Mouse (Mus musculus): ENCODE measurements around the gene Glod4. TPM values are rescaled to one million over a fixed set of nuclear protein-coding genes. Genes with fewer than 3 reads are reported as not detected.
"Not testable (repeated sequence)": the region's sequence is repeated elsewhere in the genome, so short reads cannot be mapped to it uniquely, and the experiment has no call there.

The Glod4 gene
- polyA plus RNA-seq, 1 experiment from 2014 or later: 129 TPM

GRCm38 (mm10) chr11:76217390-76217800 is 26.1 kb downstream of the Glod4 start, which contains the start of the genes Dbil5 and Gemin4:
Gene Dbil5, plus strand, starts transcription at chr11:76217608.
Gene Gemin4, minus strand, starts transcription at chr11:76217664.
- H3K36me3 ChIP-seq (ENCODE audit: poor library complexity, severe bottlenecking): peaks cover 40% of the 10 kb centered on the region
- peak within 1 kb of the TSS; percentile 84 for H3K4me3 ChIP-seq
- WGBS: under 1% methylated on average over 34 of the region's 35 CpGs
- peak within 1 kb of the TSS; percentile 90 for H3K27ac ChIP-seq
- H3K4me2 ChIP-seq: peak within 1 kb of the TSS; percentile 85
- H3K9ac ChIP-seq: peak within 1 kb of the TSS; percentile 93
- H3K9me3 ChIP-seq (replicated peaks): no peaks in the 10 kb centered on the region
- ATAC-seq: peak; percentile 99
- no peaks in the 10 kb centered on the region for H3K27me3 ChIP-seq
- H3K4me1 ChIP-seq: peaks cover 14% of the 10 kb centered on the region

- Histone ChIP-seq H3K9me3 (replicated peaks) (no peaks in the 10 kb centered on the region), H3K4me3 (peak overlapping the region; percentile 84), H3K27ac (peak overlapping the region; percentile 90), H3K36me3 (ENCODE audit: poor library complexity, severe bottlenecking) (peaks cover 43% of the 10 kb centered on the region), H3K4me1 (peaks cover 14% of the 10 kb centered on the region), H3K9ac (peak overlapping the region; percentile 93), H3K4me2 (peak overlapping the region; percentile 85), H3K27me3 (no peaks in the 10 kb centered on the region)
- peak; percentile 44 for ATAC-seq
- 2% methylated on average over 33 of the region's 33 CpGs for WGBS
Observed at GRCm38 (mm10) chr11:76216681-76217389, 26.7 kb downstream of the Glod4 start.

DNA sequence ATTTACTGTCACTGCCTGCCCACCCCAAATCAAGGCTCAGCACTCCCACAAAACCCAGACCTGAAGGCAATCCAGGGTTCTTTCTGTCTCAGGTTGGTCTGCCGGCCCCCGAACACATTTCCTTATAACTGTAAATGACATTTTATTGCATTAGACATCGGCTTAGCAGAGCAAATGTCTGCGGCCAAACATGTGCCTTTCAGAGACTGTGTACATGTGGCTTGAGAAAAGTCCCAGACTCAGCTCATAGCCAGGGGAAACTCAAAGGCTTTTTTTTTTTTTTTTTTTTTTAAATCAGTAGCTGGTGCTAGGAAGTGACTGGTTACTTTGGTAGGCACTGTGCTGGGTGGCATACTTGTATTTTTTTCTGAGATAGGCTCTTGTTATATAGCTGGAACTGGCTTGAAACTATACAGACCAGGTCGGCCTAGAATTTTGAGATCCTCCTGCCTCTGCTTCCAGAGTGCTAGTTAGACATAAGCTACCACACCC is 27.4 kb downstream of the Glod4 start:
- peak overlapping the region; percentile 90; the same call in 1 of the 2 replicates for H3K27ac ChIP-seq
- no peak overlapping the region for H3K9ac ChIP-seq
- H3K9me3 ChIP-seq (replicated peaks): no peaks in the 10 kb centered on the region
- H3K4me2 ChIP-seq: peak overlapping the region; percentile 85
- peaks cover 44% of the 10 kb centered on the region for H3K36me3 ChIP-seq (ENCODE audit: poor library complexity, severe bottlenecking)
- H3K4me1 ChIP-seq: peaks cover 14% of the 10 kb centered on the region
- H3K27me3 ChIP-seq: no peaks in the 10 kb centered on the region
- peak overlapping the region; percentile 84 for H3K4me3 ChIP-seq
- no peak for ATAC-seq
- WGBS: 95% methylated on average over 5 of the region's 5 CpGs

DNA sequence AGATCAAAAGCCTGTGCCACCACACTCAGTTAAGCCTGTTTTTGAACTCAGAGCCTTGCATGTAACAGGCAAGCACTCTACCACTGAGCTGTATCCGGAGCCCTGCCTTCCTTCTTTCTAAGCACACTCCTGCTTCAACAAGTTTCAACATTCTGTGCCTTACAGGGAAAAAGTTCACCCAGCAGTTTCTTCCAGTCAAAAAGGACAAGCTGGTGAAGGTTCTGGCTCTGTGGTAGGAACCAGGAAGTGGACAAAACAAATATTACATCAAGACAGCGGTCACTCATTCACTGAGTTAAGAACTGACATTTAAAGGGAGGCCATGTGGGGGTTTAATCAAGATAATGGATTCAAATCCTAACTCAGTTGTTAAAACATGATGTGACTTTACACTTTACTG is 28.5 kb downstream of the Glod4 start:
- Histone ChIP-seq H3K4me2 (no peak overlapping the region), H3K36me3 (ENCODE audit: poor library complexity, severe bottlenecking) (peaks cover 45% of the 10 kb centered on the region), H3K4me3 (no peak overlapping the region), H3K27me3 (no peaks in the 10 kb centered on the region), H3K9me3 (replicated peaks) (no peaks in the 10 kb centered on the region), H3K4me1 (peaks cover 14% of the 10 kb centered on the region), H3K27ac (no peak overlapping the region), H3K9ac (no peak overlapping the region)
- ATAC-seq: no peak
- 97% methylated on average over 2 of the region's 2 CpGs for WGBS

DNA sequence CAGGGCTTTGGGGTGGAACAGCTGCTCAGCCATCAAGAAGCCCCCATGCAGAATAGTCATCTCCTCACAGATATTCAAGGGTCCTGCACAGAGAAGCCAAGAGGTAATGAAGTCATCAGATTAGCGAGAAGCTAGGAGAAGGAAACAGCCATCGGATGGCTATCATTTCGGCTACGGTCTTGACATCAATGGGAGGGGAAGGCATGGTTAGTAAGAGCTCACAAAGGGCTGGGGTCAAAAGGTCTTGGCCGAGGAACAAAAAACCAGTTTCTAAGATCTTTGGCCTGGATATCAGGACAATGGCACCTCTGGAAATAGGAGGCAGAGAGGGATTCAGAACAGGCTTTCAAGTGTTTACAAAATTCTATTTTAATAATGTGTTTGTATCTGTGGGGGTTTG is 29.7 kb downstream of the Glod4 start:
- Histone ChIP-seq H3K36me3 (ENCODE audit: poor library complexity, severe bottlenecking) (peaks cover 50% of the 10 kb centered on the region), H3K9ac (no peak overlapping the region), H3K27ac (no peak overlapping the region), H3K4me3 (no peak overlapping the region), H3K4me1 (peaks cover 14% of the 10 kb centered on the region), H3K9me3 (replicated peaks) (no peaks in the 10 kb centered on the region), H3K27me3 (no peaks in the 10 kb centered on the region), H3K4me2 (no peak overlapping the region)
- no peak for ATAC-seq
- WGBS: 29% methylated on average over 5 of the region's 5 CpGs

- H3K4me1 ChIP-seq; H3K9me3 ChIP-seq (replicated peaks); H3K4me3 ChIP-seq; H3K4me2 ChIP-seq; H3K9ac ChIP-seq; H3K27me3 ChIP-seq; ATAC-seq; H3K27ac ChIP-seq: not testable (repeated sequence)
- H3K36me3 ChIP-seq (ENCODE audit: poor library complexity, severe bottlenecking): peaks cover 72% of the 10 kb centered on the region
- WGBS: 96% methylated on average over 5 of the region's 6 CpGs
Observed at GRCm38 (mm10) chr11:76211595-76211994, 31.9 kb downstream of the Glod4 start.

DNA sequence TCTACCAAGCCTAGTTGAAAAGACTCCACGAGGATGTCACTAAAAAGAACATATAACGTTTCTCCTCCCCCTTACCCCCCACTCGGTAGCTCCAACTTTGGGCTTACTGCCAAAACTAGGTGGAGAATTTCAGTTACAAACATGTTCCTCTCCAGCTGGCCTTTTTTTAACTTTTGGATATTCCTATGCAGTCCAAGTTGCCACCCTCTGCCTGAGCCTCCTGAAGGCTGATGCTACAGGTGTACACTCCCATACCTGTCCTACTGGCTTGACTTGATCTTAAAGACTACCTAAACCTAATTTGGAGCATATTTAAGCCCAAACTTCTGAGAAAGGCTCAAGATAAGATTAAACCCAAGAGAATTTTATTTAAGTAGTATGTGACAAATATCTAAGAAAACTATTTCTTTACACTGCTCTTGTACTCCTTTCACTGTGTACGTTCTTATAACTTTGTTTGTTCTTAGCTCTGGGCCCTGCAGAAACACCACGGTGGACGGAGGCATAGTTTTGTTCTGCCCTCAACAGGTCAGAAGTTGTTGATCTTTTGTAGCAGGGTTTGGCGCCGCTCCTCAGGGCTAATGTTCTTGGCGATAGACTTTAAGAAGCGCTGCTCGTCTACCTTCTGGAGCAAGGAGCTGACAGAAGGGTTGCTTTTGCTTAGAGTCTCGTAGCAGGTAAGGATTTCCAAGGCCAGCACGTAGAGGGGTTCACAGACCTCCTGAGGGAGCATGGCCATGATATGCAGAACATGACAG is 33.1 kb downstream of the Glod4 start:
- no peak overlapping the region for H3K9ac ChIP-seq
- H3K27me3 ChIP-seq: no peaks in the 10 kb centered on the region
- H3K27ac ChIP-seq: no peak overlapping the region
- H3K9me3 ChIP-seq (replicated peaks): no peaks in the 10 kb centered on the region
- H3K4me2 ChIP-seq: no peak overlapping the region
- peaks cover 82% of the 10 kb centered on the region for H3K36me3 ChIP-seq (ENCODE audit: poor library complexity, severe bottlenecking)
- H3K4me3 ChIP-seq: no peak overlapping the region
- no peaks in the 10 kb centered on the region for H3K4me1 ChIP-seq
- 89% methylated on average over 13 of the region's 13 CpGs for WGBS
- no peak for ATAC-seq

- no peak overlapping the region for H3K4me3 ChIP-seq
- WGBS: 90% methylated on average over 5 of the region's 5 CpGs
Observed at GRCm38 (mm10) chr11:76206793-76207192, 36.7 kb downstream of the Glod4 start.

DNA sequence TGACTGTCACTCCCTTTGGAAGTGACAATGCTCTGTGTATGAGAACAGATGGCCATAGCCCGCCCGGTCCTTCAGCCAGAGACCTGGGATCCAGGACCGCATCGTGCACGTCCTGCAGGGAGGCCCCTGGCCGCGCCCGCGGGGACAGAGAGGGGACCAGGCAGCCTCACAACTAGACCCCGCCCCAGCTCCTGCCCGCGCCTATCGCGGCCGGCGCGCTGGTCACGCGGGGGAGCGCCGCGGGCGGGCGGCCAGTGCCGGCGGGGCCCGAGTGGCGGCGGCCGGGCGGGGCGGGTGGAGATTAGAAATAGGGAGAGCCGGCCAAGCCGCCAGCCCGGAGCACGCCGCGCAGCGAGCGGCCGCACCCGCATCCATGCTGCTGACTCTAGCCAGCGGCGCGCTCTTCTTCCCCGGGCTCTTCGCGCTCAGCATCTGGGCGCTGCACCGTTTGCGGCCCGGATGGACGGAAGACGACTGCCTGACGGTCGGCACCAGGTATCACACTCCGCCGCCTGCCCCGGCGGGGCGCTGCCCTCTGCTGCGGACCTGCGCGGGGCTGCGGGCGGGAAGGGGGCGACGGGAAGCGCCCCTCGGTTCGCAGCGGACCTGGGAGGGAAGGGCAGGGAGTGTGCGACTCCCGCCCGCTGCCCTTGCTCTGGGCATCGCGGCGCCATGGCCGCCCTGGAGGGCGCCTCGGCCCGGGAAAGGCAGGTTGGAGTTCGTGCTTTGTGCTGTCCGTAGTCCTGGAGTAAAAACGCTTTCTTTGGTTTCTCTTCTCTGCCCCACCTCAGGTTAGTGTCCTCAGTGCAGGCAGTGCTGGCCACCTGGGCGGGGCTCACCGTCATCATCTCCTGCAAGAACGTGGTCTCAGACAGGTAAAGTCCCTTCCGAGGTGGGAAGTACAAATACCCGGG is 41.5 kb downstream of the Glod4 start:
- H3K27ac ChIP-seq: peak overlapping the region; percentile 75
- peaks cover 16% of the 10 kb centered on the region for H3K4me1 ChIP-seq
- no peaks in the 10 kb centered on the region for H3K9me3 ChIP-seq (replicated peaks)
- ATAC-seq: peak; percentile 98
- H3K9ac ChIP-seq: peak overlapping the region; percentile 96
- H3K4me2 ChIP-seq: peak overlapping the region; percentile 69
- peak overlapping the region; percentile 91 for H3K4me3 ChIP-seq
- peaks cover 19% of the 10 kb centered on the region for H3K36me3 ChIP-seq (ENCODE audit: poor library complexity, severe bottlenecking)
- H3K27me3 ChIP-seq: no peaks in the 10 kb centered on the region
- under 1% methylated on average over 80 of the region's 90 CpGs for WGBS

More at GRCm38 (mm10) chr11:76206793-76207192, 36.7 kb downstream of the Glod4 start:
- H3K4me2 ChIP-seq: no peak overlapping the region
- H3K9me3 ChIP-seq (replicated peaks): no peaks in the 10 kb centered on the region
- no peak overlapping the region for H3K27ac ChIP-seq
- no peak overlapping the region for H3K9ac ChIP-seq
- H3K36me3 ChIP-seq (ENCODE audit: poor library complexity, severe bottlenecking): peaks cover 66% of the 10 kb centered on the region
- no peak for ATAC-seq
- peaks cover 9% of the 10 kb centered on the region for H3K4me1 ChIP-seq
- H3K27me3 ChIP-seq: no peaks in the 10 kb centered on the region

DNA sequence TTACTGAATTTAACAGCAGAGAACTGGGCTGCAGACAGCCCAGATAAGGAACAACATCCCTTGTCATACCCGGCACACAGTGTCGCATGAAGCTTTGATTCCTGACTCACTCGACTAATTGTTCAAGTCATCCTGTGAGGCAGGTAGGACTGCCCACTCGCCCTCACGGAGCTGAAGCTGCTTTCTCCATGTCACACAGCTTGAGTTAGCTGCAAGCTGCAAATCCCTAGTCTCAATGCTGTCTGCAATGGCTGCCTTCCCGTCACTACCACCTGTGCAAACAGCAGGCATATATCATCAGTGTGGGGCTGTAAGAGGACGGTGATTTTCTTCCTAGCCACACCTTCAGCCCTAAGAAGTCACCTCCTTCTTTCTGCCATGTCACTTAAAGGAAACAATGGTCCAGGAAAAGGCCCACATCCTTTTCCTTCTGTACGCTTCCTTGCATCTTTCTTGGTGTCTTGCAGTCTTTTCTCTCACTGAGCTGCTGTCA is 46.5 kb downstream of the Glod4 start:
- no peak overlapping the region for H3K9ac ChIP-seq
- WGBS: 53% methylated on average over 8 of the region's 8 CpGs
- no peak overlapping the region for H3K4me2 ChIP-seq
- ATAC-seq: no peak
- H3K9me3 ChIP-seq (replicated peaks): no peaks in the 10 kb centered on the region
- no peak overlapping the region for H3K27ac ChIP-seq
- peaks cover 7% of the 10 kb centered on the region for H3K4me1 ChIP-seq
- no peak overlapping the region for H3K4me3 ChIP-seq
- no peaks in the 10 kb centered on the region for H3K36me3 ChIP-seq (ENCODE audit: poor library complexity, severe bottlenecking)
- H3K27me3 ChIP-seq: no peaks in the 10 kb centered on the region

GRCm38 (mm10) chr11:76196275-76196976 is 47.1 kb downstream of the Glod4 start:
- WGBS: 54% methylated on average over 8 of the region's 8 CpGs

More at GRCm38 (mm10) chr11:76196275-76196976, 47.1 kb downstream of the Glod4 start:
- H3K4me2 ChIP-seq: no peak overlapping the region
- no peak for ATAC-seq
- H3K4me1 ChIP-seq: peaks cover 4% of the 10 kb centered on the region
- no peaks in the 10 kb centered on the region for H3K9me3 ChIP-seq (replicated peaks)
- H3K36me3 ChIP-seq (ENCODE audit: poor library complexity, severe bottlenecking): no peaks in the 10 kb centered on the region
- no peaks in the 10 kb centered on the region for H3K27me3 ChIP-seq
- H3K27ac ChIP-seq: no peak overlapping the region
- no peak overlapping the region for H3K4me3 ChIP-seq
- no peak overlapping the region for H3K9ac ChIP-seq
